Mouse (Mus musculus) MEL (cell line): ENCODE results near the gene Hoxb4.

Experiments used
- CTCF ChIP-seq, 3 experiments: IDR thresholded peaks in 2 of 3; conservative IDR thresholded peaks in 1 of 3; 2 replicates each; pipeline ENCODE4 v1.5.1; 2011 to 2012; ENCODE audit warnings: low read length in 3 of 3, low read depth in 2 of 3, mild to moderate bottlenecking in 2 of 3, improper control_type of control experiment in 1 of 3, inconsistent platforms in 1 of 3, mixed read lengths in 1 of 3, moderate library complexity in 1 of 3; ENCODE audit not compliant: control insufficient read depth in 1 of 3, insufficient read depth in 1 of 3, poor library complexity in 1 of 3, severe bottlenecking in 1 of 3
- EP300 ChIP-seq, 2 experiments: IDR thresholded peaks; 2 replicates each; pipeline ENCODE4 v1.6.1; 2011; ENCODE audit warnings: improper control_type of control experiment in 2 of 2, low read length in 2 of 2, low read depth in 1 of 2, mild to moderate bottlenecking in 1 of 2
- ETS1 ChIP-seq: IDR thresholded peaks from 2 replicates; pipeline ENCODE4 v1.6.1; 2012; ENCODE audit warnings: low read depth, mild to moderate bottlenecking, inconsistent platforms, low read length, improper control_type of control experiment, moderate library complexity
- GATA1 ChIP-seq: IDR thresholded peaks from 2 replicates; pipeline ENCODE4 v1.6.1; 2011; ENCODE audit warnings: low read depth, low read length, improper control_type of control experiment
- JUND ChIP-seq: IDR thresholded peaks from 2 replicates; pipeline ENCODE4 v1.6.1; 2011; ENCODE audit warnings: low read depth, mild to moderate bottlenecking, improper control_type of control experiment, low read length
- KAT2A ChIP-seq: conservative IDR thresholded peaks from 2 replicates; pipeline ENCODE4 v1.6.1; 2012; ENCODE audit warnings: low read depth, low read length, improper control_type of control experiment, inconsistent platforms
- MAFK ChIP-seq: IDR thresholded peaks from 2 replicates; pipeline ENCODE4 v1.6.1; 2011; ENCODE audit warnings: low read depth, mild to moderate bottlenecking, low read length, improper control_type of control experiment, borderline replicate concordance
- MXI1 ChIP-seq: IDR thresholded peaks from 2 replicates; pipeline ENCODE4 v1.6.1; 2011; ENCODE audit warnings: mild to moderate bottlenecking, low read depth, low read length, improper control_type of control experiment
- POLR2A ChIP-seq, 2 experiments: IDR thresholded peaks; 2 replicates each; pipeline ENCODE4 v1.6.1; 2011 to 2012; ENCODE audit warnings: low read length in 2 of 2, mild to moderate bottlenecking in 2 of 2, control low read depth in 1 of 2, improper control_type of control experiment in 1 of 2, low read depth in 1 of 2, moderate library complexity in 1 of 2; ENCODE audit not compliant: control insufficient read depth in 1 of 2, insufficient read depth in 1 of 2, poor library complexity in 1 of 2
- RAD21 ChIP-seq: IDR thresholded peaks from 2 replicates; pipeline ENCODE4 v1.6.1; 2011; ENCODE audit warnings: mild to moderate bottlenecking, low read depth, low read length, improper control_type of control experiment
- SMC3 ChIP-seq: IDR thresholded peaks from 2 replicates; pipeline ENCODE4 v1.6.1; 2011; ENCODE audit warnings: low read depth, low read length, improper control_type of control experiment
- TBP ChIP-seq: IDR thresholded peaks from 2 replicates; pipeline ENCODE4 v1.8.0; 2011; ENCODE audit warnings: low read depth, low read length, improper control_type of control experiment
- USF1 ChIP-seq: IDR thresholded peaks from 2 replicates; pipeline ENCODE4 v1.6.1; 2014; ENCODE audit warnings: low read depth, mild to moderate bottlenecking, inconsistent platforms, low read length, improper control_type of control experiment, moderate library complexity
- ZNF384 ChIP-seq: IDR thresholded peaks from 2 replicates; pipeline ENCODE4 v1.6.1; 2012; ENCODE audit warnings: low read depth, mild to moderate bottlenecking, inconsistent platforms, low read length, improper control_type of control experiment

DNA sequence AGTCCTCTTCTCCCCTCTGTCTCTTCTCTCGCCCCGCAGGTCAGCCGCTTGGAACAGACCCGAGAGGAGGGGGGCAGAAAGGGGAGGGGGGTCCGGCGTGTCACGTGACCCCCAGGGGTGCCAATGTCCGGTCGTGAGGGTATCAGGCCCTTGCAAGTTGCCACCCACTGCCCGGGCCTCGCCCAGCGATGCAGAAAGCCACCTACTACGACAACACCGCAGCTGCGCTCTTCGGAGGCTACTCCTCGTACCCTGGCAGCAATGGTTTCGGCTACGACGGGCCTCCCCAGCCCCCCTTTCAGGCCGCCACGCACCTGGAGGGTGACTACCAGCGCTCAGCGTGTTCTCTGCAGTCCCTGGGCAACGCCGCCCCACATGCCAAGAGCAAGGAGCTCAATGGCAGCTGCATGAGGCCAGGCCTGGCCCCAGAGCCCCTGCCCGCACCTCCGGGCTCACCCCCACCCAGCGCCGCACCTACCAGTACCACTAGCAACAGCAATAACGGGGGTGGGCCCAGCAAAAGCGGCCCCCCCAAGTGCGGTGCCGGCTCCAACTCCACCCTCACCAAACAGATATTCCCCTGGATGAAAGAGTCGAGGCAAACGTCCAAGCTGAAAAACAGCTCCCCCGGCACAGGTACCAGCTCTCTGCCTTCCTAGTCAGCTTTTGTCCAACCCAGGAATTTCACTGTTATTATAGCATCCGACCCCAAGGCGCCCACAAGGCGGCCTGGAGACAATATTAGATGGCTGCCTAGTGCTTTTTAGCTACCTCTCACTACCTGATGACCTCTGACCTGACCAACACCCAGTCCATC lies 26.2 kb downstream of the Hoxb4 start:
- no peak for TF ChIP-seq MAFK
- TF ChIP-seq KAT2A: no peak
- no peak for TF ChIP-seq CTCF (IDR thresholded peaks at IDR 0.05 in 2 of 3, conservative IDR thresholded peaks at IDR 0.05 in 1 of 3; ENCODE audit: control insufficient read depth in 1 of 3, insufficient read depth in 1 of 3, low read depth in 2 of 3, low read length in 3 of 3, poor library complexity in 1 of 3, severe bottlenecking in 1 of 3)
- no peak for TF ChIP-seq ZNF384
- no peak for TF ChIP-seq POLR2A (IDR thresholded peaks at IDR 0.05; ENCODE audit: control insufficient read depth in 1 of 2, insufficient read depth in 1 of 2, low read depth in 1 of 2, low read length in 2 of 2, poor library complexity in 1 of 2)
- no peak for TF ChIP-seq ETS1
- no peak for TF ChIP-seq EP300 (IDR thresholded peaks at IDR 0.05; ENCODE audit: low read depth in 1 of 2, low read length in 2 of 2)
- TF ChIP-seq USF1: no peak
- TF ChIP-seq SMC3: no peak
- no peak for TF ChIP-seq RAD21
- TF ChIP-seq GATA1: no peak
- no peak for TF ChIP-seq MXI1
- no peak for TF ChIP-seq JUND
- no peak for TF ChIP-seq TBP
